In the genomic region with DNA sequence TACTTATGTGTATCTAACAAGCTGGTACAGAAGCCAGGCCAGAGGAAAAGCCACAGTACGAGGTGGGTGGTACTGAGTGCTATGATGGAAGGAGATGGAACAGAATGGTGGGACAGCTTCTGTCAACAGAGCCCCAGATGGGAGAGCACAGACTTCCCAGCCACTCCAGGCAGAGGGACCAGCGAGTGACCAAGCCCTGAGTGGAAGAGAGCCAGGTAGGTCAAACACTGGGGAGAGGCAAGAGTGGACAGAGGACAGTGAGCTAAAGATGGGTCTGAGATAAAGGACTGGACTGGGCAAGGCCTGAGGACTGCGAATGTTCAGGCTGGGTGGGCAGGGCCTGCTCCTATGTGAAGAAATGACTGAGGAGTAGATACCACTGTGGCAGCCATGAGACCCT, we compare ENCODE assay signal across 20 mouse cellular contexts. TPM values are rescaled to one million over a fixed set of nuclear protein-coding genes. Genes with fewer than 3 reads are reported as not detected.
DNase-seq lines count a peak whose midpoint lies in the region; TF ChIP-seq lines count a peak whose summit lies in the region.
"Had no signal": no experiment of that assay in that cellular context is flagged by ENCODE, and none has a peak within 500 bp of the region (broad histone marks: within the 10 kb centered on the region; RNA-seq: fewer than 3 reads in every experiment).

No protein-coding gene starts in this region.

- peak; percentile 54 for DNase-seq in gastrocnemius, adult 18-20 months (ENCODE audit: low spot score)
- no peak for DNase-seq in gastrocnemius, postnatal 10 days
- DNase-seq in brain, adult 2 months (ENCODE audit: low read depth, low spot score) = peak; percentile 49
- DNase-seq in cerebellum, adult 2 months = peak; percentile 27 to 53
- DNase-seq in cerebellum, postnatal 36 days = peak; percentile 25 to 27
- no peak for DNase-seq in heart, adult 18-20 months
- DNase-seq in lung, adult 18-20 months = no peak
- DNase-seq: adrenal gland, adult 2 months; adrenal gland, postnatal 25 days; forebrain, postnatal 0 days; gastrocnemius, postnatal 14 days; kidney, adult 18-20 months had no signal

- no peak overlapping the region for H3K4me3 ChIP-seq in cerebellum, adult 2 months (replicated peaks; ENCODE audit: insufficient read depth, low read depth, low read length)
- H3K4me3 ChIP-seq: embryonic facial prominence, embryonic 10.5 days; forebrain, embryonic 13.5 days; heart, embryonic 12.5 days; hindbrain, embryonic 10.5 days; intestine, embryonic 15.5 days had no signal

- peaks cover 8% of the 10 kb centered on the region for H3K4me1 ChIP-seq in cerebellum, adult 2 months (ENCODE audit: control insufficient read depth, insufficient read depth, low read length)
- H3K4me1 ChIP-seq: forebrain, embryonic 13.5 days; hindbrain, embryonic 10.5 days; intestine, embryonic 15.5 days had no signal

- no peaks in the 10 kb centered on the region for H3K27me3 ChIP-seq in cerebellum, adult 2 months (ENCODE audit: control insufficient read depth, insufficient read depth, low read length)
- H3K27me3 ChIP-seq: CH12.LX; forebrain, embryonic 13.5 days; heart, embryonic 12.5 days; intestine, embryonic 15.5 days; Patski had no signal

- 33% methylated on average over 3 of the region's 3 CpGs for WGBS in cerebellum, adult 2 months

- TF ChIP-seq CTCF in cerebellum, adult 2 months (IDR thresholded peaks at IDR 0.05; ENCODE audit: borderline replicate concordance, insufficient read depth, low read depth, low read length) = no peak

- TF ChIP-seq POLR2A in cerebellum, adult 2 months (IDR thresholded peaks at IDR 0.05; ENCODE audit: borderline replicate concordance, insufficient read depth, low read length) = no peak

- no peak overlapping the region for H3K27ac ChIP-seq in cerebellum, adult 2 months (ENCODE audit: insufficient read depth, low read length)
- H3K27ac ChIP-seq: embryonic facial prominence, embryonic 10.5 days; forebrain, embryonic 13.5 days; hindbrain, embryonic 10.5 days; hindbrain, embryonic 14.5 days; intestine, embryonic 15.5 days had no signal

RNA-seq across cellular contexts. Expression of a gene that starts 23.5 kb away (rescaled TPM):
- 100 to 1,000 TPM; 330 to 339 TPM for total RNA-seq in gastrocnemius, adult 18-20 months (2021)
- 100 to 1,000 TPM; 271 to 282 TPM for total RNA-seq in gastrocnemius, postnatal 10 days (2021)
- 10.1 and 10.3 TPM in 2 replicates for polyA plus RNA-seq in cerebellum, adult 2 months (2012; rRNA removed)
- 10 to 100 TPM; 57.6 to 60.4 TPM for total RNA-seq in heart, adult 18-20 months (2021)

Comparison
In these comparisons a context has a peak if more than half of its experiments do, and no peak if none do; other contexts are left out.
1. DNase-seq: peak in gastrocnemius, adult 18-20 months (single experiment), brain, adult 2 months (single experiment), cerebellum, adult 2 months (2 of 2) and cerebellum, postnatal 36 days (2 of 2); none in gastrocnemius, postnatal 10 days (single experiment), heart, adult 18-20 months (0 of 2) and lung, adult 18-20 months (0 of 2).
2. RNA of a gene that starts 23.5 kb away (total RNA-seq): 330 to 339 TPM in gastrocnemius, adult 18-20 months and 271 to 282 TPM in gastrocnemius, postnatal 10 days; 57.6 to 60.4 TPM in heart, adult 18-20 months; every median in the first group is over 4 times any median in the second.